Mouse (Mus musculus) MEL (cell line): ENCODE data around the gene Gga1. TPM values are rescaled to one million over a fixed set of nuclear protein-coding genes. Genes with fewer than 3 reads are reported as not detected.

ENCODE experiments used
- DNase-seq: peaks from one replicate; pipeline ENCODE4 v3.0.0; 2011; ENCODE audit warnings: low read depth, low spot score
- H3K27ac ChIP-seq: 2 replicates; pipeline ENCODE4 v1.5.1; 2012; ENCODE audit warnings: low read depth, mild to moderate bottlenecking, control low read depth, low read length, moderate library complexity; ENCODE audit not compliant: control insufficient read depth
- H3K27me3 ChIP-seq, 2 experiments: fragments of 150-350 bp in 1 of 2; sonication (generic) in 1 of 2; 2 replicates each; pipeline ENCODE4 v1.6.1; 2012; ENCODE audit warnings: low read length in 2 of 2, mild to moderate bottlenecking in 2 of 2, improper control_type of control experiment in 1 of 2, moderate library complexity in 1 of 2; ENCODE audit not compliant: insufficient read depth in 2 of 2, control insufficient read depth in 1 of 2
- H3K36me3 ChIP-seq, 2 experiments: 2 replicates each; pipeline ENCODE4 v1.6.1; 2012 to 2014; ENCODE audit warnings: low read length in 2 of 2, improper control_type of control experiment in 1 of 2, inconsistent platforms in 1 of 2, mild to moderate bottlenecking in 1 of 2; ENCODE audit not compliant: insufficient read depth in 2 of 2, control insufficient read depth in 1 of 2
- H3K4me1 ChIP-seq, 2 experiments: fragments of 150-350 bp in 1 of 2; sonication (generic) in 1 of 2; 2 replicates each; pipeline ENCODE4 v1.6.1; 2012; ENCODE audit warnings: low read length in 2 of 2, improper control_type of control experiment in 1 of 2, mild to moderate bottlenecking in 1 of 2; ENCODE audit not compliant: insufficient read depth in 2 of 2, control insufficient read depth in 1 of 2
- H3K4me3 ChIP-seq, 2 experiments: fragments of 150-350 bp in 1 of 2; sonication (generic) in 1 of 2; 2 replicates each; pipeline ENCODE4 v1.5.1; 2012; ENCODE audit warnings: low read depth in 2 of 2, low read length in 2 of 2, mild to moderate bottlenecking in 2 of 2, moderate library complexity in 2 of 2, control low read depth in 1 of 2, improper control_type of control experiment in 1 of 2; ENCODE audit not compliant: control insufficient read depth in 1 of 2, insufficient read depth in 1 of 2
- H3K79me2 ChIP-seq: 2 replicates; pipeline ENCODE4 v1.6.1; 2012; ENCODE audit warnings: mild to moderate bottlenecking, low read length, moderate library complexity; ENCODE audit not compliant: control insufficient read depth, poor library complexity, insufficient read depth
- H3K9ac ChIP-seq: 2 replicates; pipeline ENCODE4 v1.6.1; 2012; ENCODE audit warnings: low read depth, mild to moderate bottlenecking, control low read depth, low read length, moderate library complexity; ENCODE audit not compliant: control insufficient read depth, poor library complexity, severe bottlenecking
- H3K9me3 ChIP-seq: fragments of 150-350 bp; sonication (generic); replicated peaks from 2 replicates; pipeline ENCODE4 v1.6.1; 2012; ENCODE audit warnings: mild to moderate bottlenecking, low read length, improper control_type of control experiment, moderate library complexity; ENCODE audit not compliant: insufficient read depth
- BHLHE40 ChIP-seq: IDR thresholded peaks from 2 replicates; pipeline ENCODE4 v1.6.1; 2012; ENCODE audit warnings: low read depth, mild to moderate bottlenecking, inconsistent platforms, low read length, improper control_type of control experiment, borderline replicate concordance
- CHD1 ChIP-seq: IDR thresholded peaks from 2 replicates; pipeline ENCODE4 v1.6.1; 2012; ENCODE audit warnings: low read depth, mild to moderate bottlenecking, inconsistent platforms, low read length, improper control_type of control experiment
- CHD2 ChIP-seq: IDR thresholded peaks from 2 replicates; pipeline ENCODE4 v1.6.1; 2011; ENCODE audit warnings: low read length, improper control_type of control experiment
- CTCF ChIP-seq, 3 experiments: IDR thresholded peaks in 2 of 3; conservative IDR thresholded peaks in 1 of 3; 2 replicates each; pipeline ENCODE4 v1.5.1; 2011 to 2012; ENCODE audit warnings: low read length in 3 of 3, low read depth in 2 of 3, mild to moderate bottlenecking in 2 of 3, improper control_type of control experiment in 1 of 3, inconsistent platforms in 1 of 3, mixed read lengths in 1 of 3, moderate library complexity in 1 of 3; ENCODE audit not compliant: control insufficient read depth in 1 of 3, insufficient read depth in 1 of 3, poor library complexity in 1 of 3, severe bottlenecking in 1 of 3
- E2F4 ChIP-seq: IDR thresholded peaks from 2 replicates; pipeline ENCODE4 v1.6.1; 2011; ENCODE audit warnings: low read depth, low read length, improper control_type of control experiment, borderline replicate concordance
- ELF1 ChIP-seq: IDR thresholded peaks from 2 replicates; pipeline ENCODE4 v1.6.1; 2014; ENCODE audit warnings: low read depth, mild to moderate bottlenecking, inconsistent platforms, low read length, improper control_type of control experiment, moderate library complexity
- EP300 ChIP-seq, 2 experiments: IDR thresholded peaks; 2 replicates each; pipeline ENCODE4 v1.6.1; 2011; ENCODE audit warnings: improper control_type of control experiment in 2 of 2, low read length in 2 of 2, low read depth in 1 of 2, mild to moderate bottlenecking in 1 of 2
- GABPA ChIP-seq: IDR thresholded peaks from 2 replicates; pipeline ENCODE4 v1.6.1; 2012; ENCODE audit warnings: low read depth, mild to moderate bottlenecking, inconsistent platforms, low read length, improper control_type of control experiment, moderate library complexity
- GATA1 ChIP-seq: IDR thresholded peaks from 2 replicates; pipeline ENCODE4 v1.6.1; 2011; ENCODE audit warnings: low read depth, low read length, improper control_type of control experiment
- HCFC1 ChIP-seq: IDR thresholded peaks from 2 replicates; pipeline ENCODE4 v1.6.1; 2012; ENCODE audit warnings: low read depth, mild to moderate bottlenecking, inconsistent platforms, low read length, improper control_type of control experiment, moderate library complexity
- JUND ChIP-seq: IDR thresholded peaks from 2 replicates; pipeline ENCODE4 v1.6.1; 2011; ENCODE audit warnings: low read depth, mild to moderate bottlenecking, improper control_type of control experiment, low read length
- KAT2A ChIP-seq: conservative IDR thresholded peaks from 2 replicates; pipeline ENCODE4 v1.6.1; 2012; ENCODE audit warnings: low read depth, low read length, improper control_type of control experiment, inconsistent platforms
- MAFK ChIP-seq: IDR thresholded peaks from 2 replicates; pipeline ENCODE4 v1.6.1; 2011; ENCODE audit warnings: low read depth, mild to moderate bottlenecking, low read length, improper control_type of control experiment, borderline replicate concordance
- MAX ChIP-seq: IDR thresholded peaks from 2 replicates; pipeline ENCODE4 v1.6.1; 2011; ENCODE audit warnings: low read length, improper control_type of control experiment
- MAZ ChIP-seq: IDR thresholded peaks from 2 replicates; pipeline ENCODE4 v1.6.1; 2012; ENCODE audit warnings: low read depth, mild to moderate bottlenecking, inconsistent platforms, low read length, improper control_type of control experiment
- MEF2A ChIP-seq: IDR thresholded peaks from 2 replicates; pipeline ENCODE4 v1.6.1; 2014; ENCODE audit warnings: low read depth, mild to moderate bottlenecking, inconsistent platforms, low read length, improper control_type of control experiment; ENCODE audit not compliant: poor library complexity, insufficient replicate concordance, severe bottlenecking; ENCODE audit errors: extremely low read depth
- MXI1 ChIP-seq: IDR thresholded peaks from 2 replicates; pipeline ENCODE4 v1.6.1; 2011; ENCODE audit warnings: mild to moderate bottlenecking, low read depth, low read length, improper control_type of control experiment
- MYB ChIP-seq: IDR thresholded peaks from 2 replicates; pipeline ENCODE4 v1.6.1; 2011; ENCODE audit warnings: mild to moderate bottlenecking, low read depth, low read length, improper control_type of control experiment
- NELFE ChIP-seq: IDR thresholded peaks from 2 replicates; pipeline ENCODE4 v1.6.1; 2011; ENCODE audit warnings: low read depth, low read length, improper control_type of control experiment
- NRF1 ChIP-seq: IDR thresholded peaks from 2 replicates; pipeline ENCODE4 v1.6.1; 2014; ENCODE audit warnings: low read depth, mild to moderate bottlenecking, inconsistent platforms, low read length, improper control_type of control experiment, moderate library complexity; ENCODE audit not compliant: poor library complexity, insufficient read depth, severe bottlenecking
- POLR2AphosphoS2 ChIP-seq: IDR thresholded peaks from 2 replicates; pipeline ENCODE4 v1.6.1; 2011; ENCODE audit warnings: low read length, improper control_type of control experiment
- POLR2AphosphoS5 ChIP-seq: IDR thresholded peaks from 2 replicates; pipeline ENCODE4 v1.6.1; 2012; ENCODE audit warnings: low read depth, borderline replicate concordance, mild to moderate bottlenecking, inconsistent platforms, low read length, moderate library complexity, mixed read lengths
- RAD21 ChIP-seq: IDR thresholded peaks from 2 replicates; pipeline ENCODE4 v1.6.1; 2011; ENCODE audit warnings: mild to moderate bottlenecking, low read depth, low read length, improper control_type of control experiment
- RCOR1 ChIP-seq: IDR thresholded peaks from 2 replicates; pipeline ENCODE4 v1.6.1; 2012; ENCODE audit warnings: low read depth, mild to moderate bottlenecking, inconsistent platforms, low read length, improper control_type of control experiment
- SIN3A ChIP-seq: IDR thresholded peaks from 2 replicates; pipeline ENCODE4 v1.6.1; 2012; ENCODE audit warnings: low read length, improper control_type of control experiment, inconsistent platforms
- SMC3 ChIP-seq: IDR thresholded peaks from 2 replicates; pipeline ENCODE4 v1.6.1; 2011; ENCODE audit warnings: low read depth, low read length, improper control_type of control experiment
- TAL1 ChIP-seq: IDR thresholded peaks from 2 replicates; pipeline ENCODE4 v1.6.1; 2012; ENCODE audit warnings: mild to moderate bottlenecking, inconsistent platforms, low read length, moderate library complexity, mixed read lengths
- TCF12 ChIP-seq: IDR thresholded peaks from 2 replicates; pipeline ENCODE4 v1.6.1; 2014; ENCODE audit warnings: low read depth, mild to moderate bottlenecking, inconsistent platforms, low read length, improper control_type of control experiment, moderate library complexity
- UBTF ChIP-seq: IDR thresholded peaks from 2 replicates; pipeline ENCODE4 v1.6.1; 2012; ENCODE audit warnings: low read depth, mild to moderate bottlenecking, inconsistent platforms, low read length, improper control_type of control experiment, moderate library complexity, borderline replicate concordance; ENCODE audit not compliant: insufficient read depth
- USF1 ChIP-seq: IDR thresholded peaks from 2 replicates; pipeline ENCODE4 v1.6.1; 2014; ENCODE audit warnings: low read depth, mild to moderate bottlenecking, inconsistent platforms, low read length, improper control_type of control experiment, moderate library complexity
- USF2 ChIP-seq, 2 experiments: IDR thresholded peaks; 2 replicates each; pipeline ENCODE4 v1.6.1; 2011 to 2012; ENCODE audit warnings: improper control_type of control experiment in 2 of 2, low read length in 2 of 2, borderline replicate concordance in 1 of 2, inconsistent platforms in 1 of 2, low read depth in 1 of 2, mild to moderate bottlenecking in 1 of 2; ENCODE audit not compliant: insufficient read depth in 1 of 2
- ZC3H11A ChIP-seq: IDR thresholded peaks from 2 replicates; pipeline ENCODE4 v1.6.1; 2012; ENCODE audit warnings: low read depth, mild to moderate bottlenecking, inconsistent platforms, low read length, improper control_type of control experiment
- ZKSCAN1 ChIP-seq: IDR thresholded peaks from 2 replicates; pipeline ENCODE4 v1.6.1; 2012; ENCODE audit warnings: low read depth, mild to moderate bottlenecking, inconsistent platforms, low read length, improper control_type of control experiment, moderate library complexity
- ZMIZ1 ChIP-seq: IDR thresholded peaks from 2 replicates; pipeline ENCODE4 v1.6.1; 2012; ENCODE audit warnings: low read depth, mild to moderate bottlenecking, inconsistent platforms, low read length, improper control_type of control experiment, moderate library complexity
- ZNF384 ChIP-seq: IDR thresholded peaks from 2 replicates; pipeline ENCODE4 v1.6.1; 2012; ENCODE audit warnings: low read depth, mild to moderate bottlenecking, inconsistent platforms, low read length, improper control_type of control experiment
- polyA plus RNA-seq, 2 experiments: library from polyadenylated mRNA; stranded (reverse) in 1 of 2; unstranded in 1 of 2; fragments of >175 nt in 1 of 2; fragments of >200 nt in 1 of 2; gene quantifications; 2 replicates each; pipeline versions ENCODE4 v1.2.1 to v1.2.4; 2012; ENCODE audit warnings: low replicate concordance in 2 of 2, low read depth in 1 of 2; ENCODE audit not compliant: insufficient read length in 2 of 2, insufficient read depth in 1 of 2, missing spikeins in 1 of 2
- total RNA-seq: library from RNA; depleted of rRNA; stranded (reverse); fragments of 300-350 nt; gene quantifications from 2 replicates; pipeline ENCODE4 v1.2.3, GENCODE M21; 2012

The Gga1 gene
- total and polyA plus RNA-seq, 3 experiments, result 18.2 to 48.1 TPM; not detected in 1

DNA sequence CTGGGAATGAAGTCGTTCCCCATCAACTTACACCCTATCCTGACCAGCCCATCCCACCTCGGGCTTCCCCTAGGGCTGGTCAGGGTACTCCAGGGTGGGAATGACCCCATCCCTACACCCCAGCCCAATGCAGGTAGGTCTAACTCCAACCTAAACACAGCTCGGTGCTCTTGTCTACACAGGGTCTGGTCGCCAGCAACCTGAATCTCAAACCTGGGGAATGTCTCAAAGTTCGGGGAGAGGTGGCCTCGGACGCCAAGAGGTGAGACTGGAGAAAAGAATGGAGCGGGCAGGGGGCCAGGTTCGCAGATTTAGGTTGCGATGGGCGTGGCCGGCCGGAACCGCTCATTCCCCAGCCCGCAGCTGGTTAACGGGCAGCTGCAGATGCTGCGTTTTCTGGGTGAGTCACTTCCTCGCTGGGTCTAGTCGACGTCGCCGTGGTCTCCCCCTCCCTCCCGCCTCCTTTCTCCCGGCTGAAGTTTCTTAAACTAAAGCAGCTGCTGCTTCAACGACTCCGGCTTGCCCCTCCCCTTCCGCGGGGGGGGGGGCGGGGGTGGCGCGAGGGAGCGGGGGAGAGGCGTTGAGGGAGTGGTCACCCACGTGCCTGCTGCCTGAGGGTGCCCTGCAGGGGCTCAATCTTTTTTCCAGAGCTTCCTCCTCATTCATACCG, 50.9 kb downstream of the Gga1 start:
- peaks cover 3 to 37% of the 10 kb centered on the region in 2 experiments; a peak in 3 of 4 replicates for H3K4me1 ChIP-seq
- peak overlapping the region; percentile 87 for H3K27ac ChIP-seq
- H3K9ac ChIP-seq, result peak overlapping the region; percentile 74
- H3K4me3 ChIP-seq, result peak overlapping the region; percentile 68 to 75
- peaks cover 10% of the 10 kb centered on the region for H3K79me2 ChIP-seq
- DNase-seq, result peak; percentile 97
- peaks cover 0 to 22% of the 10 kb centered on the region in 2 experiments; a peak in 2 of 4 replicates for H3K36me3 ChIP-seq
- no peaks in the 10 kb centered on the region for H3K27me3 ChIP-seq
- no peaks in the 10 kb centered on the region for H3K9me3 ChIP-seq
- TF ChIP-seq RCOR1 (peak; percentile 75; the same call in 1 of the 2 replicates), E2F4 (no peak; the same call in 1 of the 2 replicates), MEF2A (no peak), RAD21 (no peak), GABPA (no peak), TAL1 (peak; percentile 55; the same call in 1 of the 2 replicates), JUND (peak; percentile 73; the same call in 1 of the 2 replicates), NRF1 (no peak), CTCF (IDR thresholded peaks at IDR 0.05 in 2 of 3, conservative IDR thresholded peaks at IDR 0.05 in 1 of 3; ENCODE audit: control insufficient read depth in 1 of 3, insufficient read depth in 1 of 3, low read depth in 2 of 3, low read length in 3 of 3, poor library complexity in 1 of 3, severe bottlenecking in 1 of 3) (no peak), EP300 (IDR thresholded peaks at IDR 0.05; ENCODE audit: low read depth in 1 of 2, low read length in 2 of 2) (peak; percentile 57 to 85; a peak in 3 of 4 replicates), POLR2AphosphoS5 (no peak), NELFE (peak; percentile 31; the same call in 1 of the 2 replicates), USF2 (IDR thresholded peaks at IDR 0.05; ENCODE audit: borderline replicate concordance in 1 of 2, insufficient read depth in 1 of 2, low read depth in 1 of 2, low read length in 2 of 2) (no peak), TCF12 (peak; percentile 71), ZNF384 (no peak), SMC3 (peak; percentile 21; the same call in 1 of the 2 replicates), MAFK (no peak), MYB (peak; percentile 84), CHD1 (no peak), BHLHE40 (peak; percentile 38; the same call in 1 of the 2 replicates), UBTF (no peak), MAZ (peak; percentile 90; the same call in 1 of the 2 replicates), ZMIZ1 (peak; percentile 33; the same call in 1 of the 2 replicates), ZC3H11A (no peak), MAX (no peak; the same call in none of the 2 replicates), GATA1 (no peak), KAT2A (no peak), POLR2AphosphoS2 (no peak), SIN3A (peak; percentile 86), HCFC1 (peak; percentile 48; the same call in 1 of the 2 replicates), CHD2 (no peak), USF1 (no peak; the same call in 1 of the 2 replicates), ZKSCAN1 (no peak), ELF1 (0 out of 2 replicates have a peak, but pooled peaks have one; percentile 33), MXI1 (peak; percentile 55; the same call in 1 of the 2 replicates)
